Mouse (Mus musculus) CH12.LX (cell line): Measurements from ENCODE around the gene Prkaa2.

ENCODE experiments used
- CTCF ChIP-seq, 2 experiments: IDR thresholded peaks in 1 of 2; conservative IDR thresholded peaks in 1 of 2; 2 replicates each; pipeline ENCODE4 v1.5.1; 2011 to 2012; ENCODE audit warnings: low read depth in 2 of 2, low read length in 2 of 2, improper control_type of control experiment in 1 of 2, inconsistent platforms in 1 of 2, mild to moderate bottlenecking in 1 of 2, moderate library complexity in 1 of 2
- E2F4 ChIP-seq: IDR thresholded peaks from 2 replicates; pipeline ENCODE4 v1.6.1; 2011; ENCODE audit warnings: low read depth, low read length, improper control_type of control experiment; ENCODE audit not compliant: insufficient replicate concordance
- EP300 ChIP-seq: IDR thresholded peaks from 2 replicates; pipeline ENCODE4 v1.6.1; 2011; ENCODE audit warnings: low read length, improper control_type of control experiment
- MAX ChIP-seq: IDR thresholded peaks from 2 replicates; pipeline ENCODE4 v1.6.1; 2011; ENCODE audit warnings: low read length, improper control_type of control experiment
- MEF2A ChIP-seq: IDR thresholded peaks from 2 replicates; pipeline ENCODE4 v1.6.1; 2014; ENCODE audit warnings: low read depth, mild to moderate bottlenecking, inconsistent platforms, low read length, improper control_type of control experiment, borderline replicate concordance
- POLR2A ChIP-seq: IDR thresholded peaks from 2 replicates; pipeline ENCODE4 v1.6.1; 2011; ENCODE audit warnings: low read depth, mild to moderate bottlenecking, improper control_type of control experiment, low read length
- USF1 ChIP-seq: IDR thresholded peaks from 2 replicates; pipeline ENCODE4 v1.6.1; 2014; ENCODE audit warnings: low read depth, mild to moderate bottlenecking, inconsistent platforms, low read length, improper control_type of control experiment
- USF2 ChIP-seq: conservative IDR thresholded peaks from 2 replicates; pipeline ENCODE4 v1.6.1; 2011; ENCODE audit warnings: low read depth, low read length, improper control_type of control experiment
- ZKSCAN1 ChIP-seq: IDR thresholded peaks from 2 replicates; pipeline ENCODE4 v1.6.1; 2012; ENCODE audit warnings: low read depth, inconsistent platforms, low read length, improper control_type of control experiment, borderline replicate concordance

GRCm38 (mm10) chr4:105076152-105076551 is 33.5 kb downstream of the Prkaa2 start:
- TF ChIP-seq ZKSCAN1 (no peak), CTCF (conservative IDR thresholded peaks at IDR 0.05 in 1 of 2, IDR thresholded peaks at IDR 0.05 in 1 of 2; ENCODE audit: low read depth in 2 of 2, low read length in 2 of 2) (no peak), POLR2A (no peak), USF1 (no peak), USF2 (no peak), EP300 (no peak), MEF2A (no peak), MAX (no peak), E2F4 (no peak)
